Mouse (Mus musculus): Measurements from ENCODE around the gene Vps8.

- TF ChIP-seq FOSL1 (IDR thresholded peaks at IDR 0.05; ENCODE audit: insufficient read depth, low read length, poor library complexity, severe bottlenecking) (no peak), CTCF (IDR thresholded peaks at IDR 0.05; ENCODE audit: control insufficient read depth, insufficient read depth, insufficient read length) (no peak), USF1 (IDR thresholded peaks at IDR 0.05; ENCODE audit: low read depth) (no peak), CEBPB (IDR thresholded peaks at IDR 0.05; ENCODE audit: low read depth) (no peak), MAX (IDR thresholded peaks at IDR 0.05) (no peak), MYOD1 (IDR thresholded peaks at IDR 0.05; ENCODE audit: control insufficient read depth, insufficient read length, low read depth) (no peak)
Observed at GRCm38 (mm10) chr16:21433543-21433942, 10.6 kb downstream of the Vps8 start.

Measured in C2C12 (cell line).